Mouse (Mus musculus) forebrain, embryonic 12.5 days (tissue): Measurements from ENCODE around the gene Olfr1102. TPM values are rescaled to one million over a fixed set of nuclear protein-coding genes. Genes with fewer than 3 reads are reported as not detected.

Source experiments
- ATAC-seq: fragments of 200-750 bp; cut with Nextera tagmentation; 2 replicates; pipeline ENCODE4 v1.8.0; 2017; ENCODE audit warnings: moderate TSS enrichment; ENCODE audit not compliant: low FRiP score
- H3K27ac ChIP-seq: fragments of 300-500 bp; sonication (generic); 2 replicates; pipeline ENCODE4 v1.5.1; 2016; ENCODE audit warnings: mild to moderate bottlenecking
- H3K27me3 ChIP-seq: fragments of 300-500 bp; sonication (generic); 2 replicates; pipeline ENCODE4 v1.6.1; 2016; ENCODE audit warnings: mild to moderate bottlenecking
- H3K36me3 ChIP-seq: fragments of 300-500 bp; sonication (generic); replicated peaks from 2 replicates; pipeline ENCODE4 v1.6.1; 2016; ENCODE audit warnings: mild to moderate bottlenecking
- H3K4me1 ChIP-seq: fragments of 300-500 bp; sonication (generic); 2 replicates; pipeline ENCODE4 v1.6.1; 2016
- H3K4me2 ChIP-seq: fragments of 300-500 bp; sonication (generic); 2 replicates; pipeline ENCODE4 v1.6.1; 2016; ENCODE audit warnings: mild to moderate bottlenecking, moderate library complexity
- H3K4me3 ChIP-seq: fragments of 300-500 bp; sonication (generic); replicated peaks from 2 replicates; pipeline ENCODE4 v1.5.1; 2016; ENCODE audit warnings: mild to moderate bottlenecking
- H3K9ac ChIP-seq: fragments of 300-500 bp; sonication (generic); 2 replicates; pipeline ENCODE4 v1.6.1; 2016; ENCODE audit warnings: mild to moderate bottlenecking
- H3K9me3 ChIP-seq: fragments of 300-500 bp; sonication (generic); 2 replicates; pipeline ENCODE4 v1.6.1; 2016
- WGBS: fragments of 180-500 bp; shearing (Covaris S2); methylation state at CpG from one replicate; pipeline ENCODE4 v1.1.7; 2016; 5-methylcytosine and 5-hydroxymethylcytosine counted together
- polyA plus RNA-seq: library from polyadenylated mRNA; unstranded; fragments of >200 nt; fragmentation: Nextera tagmentation; extraction: Ambion mirVana; gene quantifications from 2 replicates; pipeline ENCODE4 v1.2.1, GENCODE M21; 2016

Gene Olfr1102
- not detected in 2 replicates for polyA plus RNA-seq

GRCm38 (mm10) chr2:86998098-86998497 is at the start of gene Olfr1102:
Olfr1102 (plus strand) TSS chr2:86998398.
- Histone ChIP-seq H3K36me3 (no peaks in the 10 kb centered on the region), H3K4me3 (no peak within 1 kb of the TSS), H3K27me3 (no peaks in the 10 kb centered on the region), H3K9ac (no peak within 1 kb of the TSS), H3K4me2 (no peak within 1 kb of the TSS), H3K9me3 (no peaks in the 10 kb centered on the region), H3K27ac (no peak within 1 kb of the TSS), H3K4me1 (no peaks in the 10 kb centered on the region)
- ATAC-seq = no peak

GRCm38 (mm10) chr2:86960593-86960992 is 37.6 kb upstream of the Olfr1102 start, which contains the start of gene Olfr1099:
Olfr1099 (minus strand) TSS chr2:86960693.
- no peaks in the 10 kb centered on the region for H3K36me3 ChIP-seq

GRCm38 (mm10) chr2:86979854-86980253 is 18.3 kb upstream of the Olfr1102 start, which contains the start of gene Olfr1100:
Olfr1100 (minus strand) TSS chr2:86979954.
- Histone ChIP-seq H3K4me1 (no peaks in the 10 kb centered on the region), H3K4me3 (no peak within 1 kb of the TSS), H3K9me3 (no peaks in the 10 kb centered on the region), H3K9ac (no peak within 1 kb of the TSS), H3K27ac (no peak within 1 kb of the TSS), H3K27me3 (no peaks in the 10 kb centered on the region), H3K4me2 (no peak within 1 kb of the TSS), H3K36me3 (no peaks in the 10 kb centered on the region)
- 83% methylated on average over 3 of the region's 3 CpGs for WGBS
- ATAC-seq = no peak

More at GRCm38 (mm10) chr2:86960593-86960992, 37.6 kb upstream of the Olfr1102 start, which contains the start of gene Olfr1099:
- Histone ChIP-seq H3K4me1 (no peaks in the 10 kb centered on the region), H3K9ac (no peak within 1 kb of the TSS), H3K4me3 (no peak within 1 kb of the TSS), H3K27me3 (no peaks in the 10 kb centered on the region), H3K9me3 (no peaks in the 10 kb centered on the region), H3K4me2 (no peak within 1 kb of the TSS), H3K27ac (no peak within 1 kb of the TSS)
- 85% methylated on average over 1 of the region's 1 CpGs for WGBS
- ATAC-seq = no peak

GRCm38 (mm10) chr2:86991121-86991520 is 7.1 kb upstream of the Olfr1102 start, which contains the start of gene Olfr1101:
Olfr1101 (minus strand) TSS chr2:86991221.
- Histone ChIP-seq H3K4me3 (no peak within 1 kb of the TSS), H3K27me3 (no peaks in the 10 kb centered on the region), H3K9ac (no peak within 1 kb of the TSS), H3K9me3 (no peaks in the 10 kb centered on the region), H3K27ac (no peak within 1 kb of the TSS), H3K36me3 (no peaks in the 10 kb centered on the region), H3K4me1 (no peaks in the 10 kb centered on the region), H3K4me2 (no peak within 1 kb of the TSS)
- 88% methylated on average over 3 of the region's 3 CpGs for WGBS
- ATAC-seq = no peak

GRCm38 (mm10) chr2:87026980-87027379 is 28.8 kb downstream of the Olfr1102 start, which contains the start of gene Olfr1104:
Olfr1104 (minus strand) TSS chr2:87027080.
- no peak for ATAC-seq
- WGBS = 87% methylated on average over 1 of the region's 1 CpGs

GRCm38 (mm10) chr2:87036431-87036830 is 38.2 kb downstream of the Olfr1102 start, which contains the start of gene Olfr1105:
Olfr1105 (minus strand) TSS chr2:87036531.
- Histone ChIP-seq H3K4me3 (no peak within 1 kb of the TSS), H3K9me3 (no peaks in the 10 kb centered on the region), H3K27me3 (no peaks in the 10 kb centered on the region), H3K4me1 (no peaks in the 10 kb centered on the region), H3K27ac (no peak within 1 kb of the TSS), H3K4me2 (no peak within 1 kb of the TSS), H3K9ac (no peak within 1 kb of the TSS), H3K36me3 (no peaks in the 10 kb centered on the region)
- ATAC-seq = no peak

More at GRCm38 (mm10) chr2:87026980-87027379, 28.8 kb downstream of the Olfr1102 start, which contains the start of gene Olfr1104:
- H3K36me3 ChIP-seq = no peaks in the 10 kb centered on the region
- no peaks in the 10 kb centered on the region for H3K27me3 ChIP-seq
- H3K9ac ChIP-seq = no peak within 1 kb of the TSS
- H3K27ac ChIP-seq = no peak within 1 kb of the TSS
- H3K9me3 ChIP-seq = no peaks in the 10 kb centered on the region
- H3K4me1 ChIP-seq = no peaks in the 10 kb centered on the region
- H3K4me2 ChIP-seq = no peak within 1 kb of the TSS
- H3K4me3 ChIP-seq = no peak within 1 kb of the TSS

GRCm38 (mm10) chr2:87052173-87052572 is 54.0 kb downstream of the Olfr1102 start, which contains the start of gene Olfr1106:
Olfr1106 (minus strand) TSS chr2:87052273.
- Histone ChIP-seq H3K9ac (no peak within 1 kb of the TSS), H3K36me3 (no peaks in the 10 kb centered on the region), H3K4me1 (no peaks in the 10 kb centered on the region), H3K27me3 (no peaks in the 10 kb centered on the region), H3K9me3 (no peaks in the 10 kb centered on the region), H3K4me2 (no peak within 1 kb of the TSS), H3K27ac (no peak within 1 kb of the TSS), H3K4me3 (no peak within 1 kb of the TSS)
- ATAC-seq = no peak
- WGBS = 84% methylated on average over 1 of the region's 1 CpGs

Other genes with a start within 250 kb of the Olfr1102 start
- gene Olfr1090, start 239.4 kb upstream of the Olfr1102 start, polyA plus RNA-seq = not detected in 2 replicates
- not detected in 2 replicates for gene Olfr1093, start 215.9 kb upstream of the Olfr1102 start, polyA plus RNA-seq
- not detected in 2 replicates for gene Olfr141, start 188.4 kb upstream of the Olfr1102 start, polyA plus RNA-seq
- gene Olfr1094, start 173.7 kb upstream of the Olfr1102 start, polyA plus RNA-seq = not detected in 2 replicates
- not detected in 2 replicates for gene Olfr1095, start 146.7 kb upstream of the Olfr1102 start, polyA plus RNA-seq
- gene Gm13723, start 123.6 kb upstream of the Olfr1102 start, polyA plus RNA-seq = not detected in 2 replicates
- gene Olfr1097, start 106.2 kb upstream of the Olfr1102 start, polyA plus RNA-seq = not detected in 2 replicates
- gene Olfr1098, start 73.9 kb upstream of the Olfr1102 start, polyA plus RNA-seq = not detected in 2 replicates
- gene Olfr1099, start 37.7 kb upstream of the Olfr1102 start, polyA plus RNA-seq = not detected in 2 replicates
- gene Olfr1100, start 18.4 kb upstream of the Olfr1102 start, polyA plus RNA-seq = not detected in 2 replicates
- gene Olfr1101, start 7.2 kb upstream of the Olfr1102 start, polyA plus RNA-seq = not detected in 2 replicates
- gene Olfr1104, start 28.7 kb downstream of the Olfr1102 start, polyA plus RNA-seq = not detected in 2 replicates
- gene Olfr1105, start 38.1 kb downstream of the Olfr1102 start, polyA plus RNA-seq = not detected in 2 replicates
- gene Olfr1106, start 53.9 kb downstream of the Olfr1102 start, polyA plus RNA-seq = not detected in 2 replicates
- gene Olfr1107, start 77.4 kb downstream of the Olfr1102 start, polyA plus RNA-seq = not detected in 2 replicates
- not detected in 2 replicates for gene Olfr1109, start 97.6 kb downstream of the Olfr1102 start, polyA plus RNA-seq
- gene Olfr259, start 116.2 kb downstream of the Olfr1102 start, polyA plus RNA-seq = not detected in 2 replicates
- not detected in 2 replicates for gene Olfr1110, start 141.9 kb downstream of the Olfr1102 start, polyA plus RNA-seq
- gene Olfr1111, start 154.2 kb downstream of the Olfr1102 start, polyA plus RNA-seq = not detected in 2 replicates
- gene Olfr1112, start 189.4 kb downstream of the Olfr1102 start, polyA plus RNA-seq = not detected in 2 replicates
- not detected in 2 replicates for gene Olfr1113, start 210.6 kb downstream of the Olfr1102 start, polyA plus RNA-seq
- gene Olfr1115, start 249.6 kb downstream of the Olfr1102 start, polyA plus RNA-seq = not detected in 2 replicates